Mouse (Mus musculus): ENCODE data around the gene Phc3.

Gene Phc3

GRCm38 (mm10) chr3:30969104-30969581, at the start of gene Phc3:
Gene Phc3, minus strand, starts transcription at chr3:30969415.
- peak; percentile 96 to 97 for DNase-seq

- DNase-seq = no peak
Measured at GRCm38 (mm10) chr3:31017652-31018051, 48.4 kb upstream of the Phc3 start.

GRCm38 (mm10) chr3:31016594-31017196, 47.5 kb upstream of the Phc3 start:
- DNase-seq = peak; percentile 40 to 44

GRCm38 (mm10) chr3:31015682-31016443, 46.6 kb upstream of the Phc3 start:
- peak; percentile 35 to 51 for DNase-seq

GRCm38 (mm10) chr3:31014374-31014773, 45.2 kb upstream of the Phc3 start:
- DNase-seq = no peak

GRCm38 (mm10) chr3:31004320-31005209, 35.4 kb upstream of the Phc3 start:
- DNase-seq = no peak

GRCm38 (mm10) chr3:31001048-31001676, 31.9 kb upstream of the Phc3 start:
- no peak for DNase-seq

GRCm38 (mm10) chr3:31000018-31000407, 30.8 kb upstream of the Phc3 start:
- no peak for DNase-seq

GRCm38 (mm10) chr3:30999401-31000017, 30.3 kb upstream of the Phc3 start:
- no peak for DNase-seq

GRCm38 (mm10) chr3:30996688-30997014, 27.4 kb upstream of the Phc3 start:
- no peak for DNase-seq

GRCm38 (mm10) chr3:30995899-30996687, 26.9 kb upstream of the Phc3 start:
- DNase-seq = no peak

- DNase-seq = peak; percentile 96 to 98
Measured at GRCm38 (mm10) chr3:30995283-30995898, 26.2 kb upstream of the Phc3 start, which contains the start of gene Prkci. Gene Prkci, plus strand, starts transcription at chr3:30995747.

GRCm38 (mm10) chr3:30994859-30995258, 25.6 kb upstream of the Phc3 start:
- DNase-seq = no peak

GRCm38 (mm10) chr3:30993066-30993573, 23.9 kb upstream of the Phc3 start:
- DNase-seq = no peak

- no peak for DNase-seq
Measured at GRCm38 (mm10) chr3:30992161-30992560, 22.9 kb upstream of the Phc3 start.

- DNase-seq = no peak
Measured at GRCm38 (mm10) chr3:30987396-30988318, 18.4 kb upstream of the Phc3 start.

GRCm38 (mm10) chr3:30982924-30983536, 13.8 kb upstream of the Phc3 start:
- no peak for DNase-seq

GRCm38 (mm10) chr3:30981616-30982380, 12.6 kb upstream of the Phc3 start:
- DNase-seq = no peak

Data from cerebellum, postnatal 10 days (tissue).